Mouse (Mus musculus) hindbrain, embryonic 11.5 days (tissue): ENCODE measurements around the gene Tmed2. TPM values are rescaled to one million over a fixed set of nuclear protein-coding genes. Genes with fewer than 3 reads are reported as not detected.
"Not testable (repeated sequence)": the region's sequence is repeated elsewhere in the genome, so short reads cannot be mapped to it uniquely, and the experiment has no call there.

Source experiments
- ATAC-seq: fragments of 200-750 bp; cut with Nextera tagmentation; 2 replicates; pipeline ENCODE4 v1.8.0; 2017; ENCODE audit warnings: mild to moderate bottlenecking, moderate TSS enrichment, moderate library complexity; ENCODE audit not compliant: low FRiP score
- DNase-seq: peaks from one replicate; pipeline ENCODE4 v3.0.0-alpha.2; 2015; ENCODE audit warnings: low spot score
- H3K27ac ChIP-seq: fragments of 300-500 bp; sonication (generic); 2 replicates; pipeline ENCODE4 v1.5.1; 2014; ENCODE audit warnings: mild to moderate bottlenecking, low read depth, low read length
- H3K27me3 ChIP-seq: fragments of 300-500 bp; sonication (generic); 2 replicates; pipeline ENCODE4 v1.6.1; 2014; ENCODE audit warnings: mild to moderate bottlenecking, low read length, moderate library complexity, mixed read lengths; ENCODE audit not compliant: control insufficient read depth, insufficient read depth
- H3K36me3 ChIP-seq: fragments of 300-500 bp; sonication (generic); 2 replicates; pipeline ENCODE4 v1.6.1; 2014; ENCODE audit warnings: mild to moderate bottlenecking, low read length, moderate library complexity, mixed read lengths; ENCODE audit not compliant: control insufficient read depth, insufficient read depth
- H3K4me1 ChIP-seq: fragments of 300-500 bp; sonication (generic); replicated peaks from 2 replicates; pipeline ENCODE4 v1.6.1; 2014; ENCODE audit warnings: low read length, mixed read lengths; ENCODE audit not compliant: control insufficient read depth, insufficient read depth
- H3K4me2 ChIP-seq: fragments of 300-500 bp; sonication (generic); replicated peaks from 2 replicates; pipeline ENCODE4 v1.6.1; 2014; ENCODE audit warnings: mild to moderate bottlenecking, low read depth, low read length
- H3K4me3 ChIP-seq: fragments of 300-500 bp; sonication (generic); 2 replicates; pipeline ENCODE4 v1.5.1; 2014; ENCODE audit warnings: low read depth, low read length
- H3K9ac ChIP-seq: fragments of 300-500 bp; sonication (generic); 2 replicates; pipeline ENCODE4 v1.6.1; 2014; ENCODE audit warnings: low read depth, low read length
- H3K9me3 ChIP-seq: fragments of 300-500 bp; sonication (generic); 2 replicates; pipeline ENCODE4 v1.6.1; 2016; ENCODE audit warnings: low read length; ENCODE audit not compliant: control insufficient read depth
- WGBS: fragments of 180-500 bp; shearing (Covaris S2); extraction: QIAGEN DNeasy Blood & Tissue Kit; methylation state at CpG from one replicate; pipeline ENCODE4 v1.1.7; 2014; 5-methylcytosine and 5-hydroxymethylcytosine counted together
- polyA plus RNA-seq: library from polyadenylated mRNA; unstranded; fragments of >200 nt; fragmentation: Nextera tagmentation; extraction: Ambion mirVana; gene quantifications from 2 replicates; pipeline ENCODE4 v1.2.1, GENCODE M21; 2014

Tmed2 gene
- polyA plus RNA-seq, 1 experiment from 2014 or later: 474 TPM

DNA sequence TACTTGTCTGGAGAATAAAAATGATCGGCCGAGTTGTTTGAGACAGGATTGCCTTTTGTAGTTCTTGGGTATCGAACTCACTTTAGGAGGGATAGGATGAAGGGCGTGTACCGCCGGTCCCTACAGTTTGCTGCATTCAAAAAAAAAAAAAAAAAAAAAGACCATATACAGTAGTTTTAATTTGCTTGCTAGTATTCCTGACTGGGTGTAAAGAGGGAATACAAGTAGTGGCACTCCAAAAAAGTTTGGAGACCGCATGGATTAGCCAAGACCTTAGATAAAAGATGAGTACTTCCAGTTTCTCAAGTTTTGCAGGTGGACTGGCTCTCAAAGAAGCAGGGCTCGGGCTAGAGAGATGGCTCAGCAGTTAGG is 1.1 kb downstream of the Tmed2 start:
- Histone ChIP-seq H3K27ac (no peak overlapping the region), H3K4me2 (peak overlapping the region; percentile 65)

DNA sequence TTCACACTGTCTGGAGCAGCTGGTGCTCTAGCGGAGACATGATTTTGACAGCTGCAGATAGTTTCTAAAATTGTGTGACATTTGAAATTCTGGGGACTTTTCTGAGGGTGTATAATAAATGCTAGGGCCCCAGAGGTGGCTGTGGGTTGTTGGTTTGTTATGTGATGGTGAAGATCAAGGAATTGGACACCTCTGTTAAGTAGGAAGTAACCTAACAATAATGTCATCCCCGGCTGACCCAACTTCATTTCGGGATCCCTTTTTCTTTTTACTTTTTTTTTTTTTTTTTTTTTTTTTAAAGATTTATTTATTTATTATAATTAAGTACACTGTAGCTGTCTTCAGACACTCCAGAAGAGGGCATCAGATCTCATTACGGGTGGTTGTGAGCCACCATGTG is 10.2 kb downstream of the Tmed2 start:
- DNase-seq, H3K9ac ChIP-seq, ATAC-seq, H3K27ac ChIP-seq, H3K36me3 ChIP-seq, H3K27me3 ChIP-seq, H3K4me1 ChIP-seq, H3K4me2 ChIP-seq, H3K9me3 ChIP-seq, H3K4me3 ChIP-seq: not testable (repeated sequence)
- WGBS: 93% methylated on average over 4 of the region's 4 CpGs

More for the DNA sequence above, 1.1 kb downstream of the Tmed2 start:
- peak overlapping the region; percentile 89 for H3K9ac ChIP-seq
- ATAC-seq (no peak), DNase-seq (no peak)
- WGBS: 17% methylated on average over 8 of the region's 8 CpGs
- peak overlapping the region; percentile 63 for H3K4me3 ChIP-seq
- peaks cover 7% of the 10 kb centered on the region for H3K36me3 ChIP-seq
- no peaks in the 10 kb centered on the region; the same call in 1 of the 2 replicates for H3K4me1 ChIP-seq
- no peaks in the 10 kb centered on the region for H3K27me3 ChIP-seq
- H3K9me3 ChIP-seq: no peaks in the 10 kb centered on the region

DNA sequence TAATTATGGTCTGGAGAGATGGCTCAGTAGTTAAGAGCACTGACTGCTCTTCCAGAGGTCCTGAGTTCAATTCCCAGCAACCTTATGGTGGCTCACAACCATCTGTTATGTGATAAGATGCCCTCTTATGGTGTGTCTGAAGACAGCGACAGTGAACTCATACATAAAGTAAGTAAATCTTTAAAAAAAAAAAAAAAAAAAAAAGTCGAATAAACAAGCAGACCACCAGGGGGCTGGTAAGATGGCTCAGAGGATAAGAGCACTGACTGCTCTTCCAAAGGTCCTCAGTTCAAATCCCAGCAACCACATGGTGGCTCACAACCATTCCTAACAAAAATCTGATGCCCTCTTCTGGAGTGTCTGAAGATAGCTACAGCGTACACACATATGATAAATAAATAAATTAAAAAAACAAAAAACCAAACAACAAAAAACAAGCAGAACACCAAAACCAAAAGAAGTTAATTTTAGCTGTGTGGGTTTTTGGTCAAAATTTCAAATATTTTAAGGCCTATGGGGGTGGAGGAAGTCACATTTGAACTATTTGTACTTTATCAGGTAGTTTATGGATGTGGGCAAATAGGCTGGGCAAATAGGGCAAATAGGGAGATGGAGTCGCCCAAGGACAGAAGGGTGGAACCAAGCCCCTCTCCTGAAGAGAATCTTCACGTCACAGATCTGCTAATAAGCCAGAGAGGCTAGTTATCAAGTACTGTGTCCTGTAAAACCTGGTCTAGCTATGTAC is 11.0 kb downstream of the Tmed2 start:
- peak overlapping the region; percentile 66 for H3K4me2 ChIP-seq
- 37% methylated on average over 5 of the region's 5 CpGs for WGBS
- not testable (repeated sequence) for H3K9me3 ChIP-seq, H3K27me3 ChIP-seq, ATAC-seq, H3K27ac ChIP-seq, H3K4me1 ChIP-seq, H3K36me3 ChIP-seq
- H3K9ac ChIP-seq: peak overlapping the region; percentile 44; the same call in 1 of the 2 replicates
- H3K4me3 ChIP-seq: peak overlapping the region; percentile 78
- peak; percentile 19 for DNase-seq

DNA sequence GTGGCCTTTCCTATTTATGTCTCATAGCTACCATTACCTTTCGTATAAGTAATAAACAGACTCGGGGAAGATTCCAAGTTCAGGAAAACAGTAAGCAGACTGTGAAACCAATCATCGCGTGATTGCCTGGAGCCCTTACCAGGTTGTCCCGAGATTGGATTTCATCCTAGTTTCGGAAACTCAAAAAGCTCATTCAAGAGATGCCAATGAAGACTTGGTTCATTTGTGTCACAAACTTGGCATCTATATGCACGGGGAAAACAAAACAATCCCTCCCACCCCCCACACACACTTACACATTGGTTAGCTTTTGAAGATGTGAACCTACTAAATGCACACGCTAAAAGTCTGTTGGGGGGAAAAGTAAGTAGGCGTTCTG is 11.6 kb downstream of the Tmed2 start:
- no peaks in the 10 kb centered on the region for H3K9me3 ChIP-seq

DNA sequence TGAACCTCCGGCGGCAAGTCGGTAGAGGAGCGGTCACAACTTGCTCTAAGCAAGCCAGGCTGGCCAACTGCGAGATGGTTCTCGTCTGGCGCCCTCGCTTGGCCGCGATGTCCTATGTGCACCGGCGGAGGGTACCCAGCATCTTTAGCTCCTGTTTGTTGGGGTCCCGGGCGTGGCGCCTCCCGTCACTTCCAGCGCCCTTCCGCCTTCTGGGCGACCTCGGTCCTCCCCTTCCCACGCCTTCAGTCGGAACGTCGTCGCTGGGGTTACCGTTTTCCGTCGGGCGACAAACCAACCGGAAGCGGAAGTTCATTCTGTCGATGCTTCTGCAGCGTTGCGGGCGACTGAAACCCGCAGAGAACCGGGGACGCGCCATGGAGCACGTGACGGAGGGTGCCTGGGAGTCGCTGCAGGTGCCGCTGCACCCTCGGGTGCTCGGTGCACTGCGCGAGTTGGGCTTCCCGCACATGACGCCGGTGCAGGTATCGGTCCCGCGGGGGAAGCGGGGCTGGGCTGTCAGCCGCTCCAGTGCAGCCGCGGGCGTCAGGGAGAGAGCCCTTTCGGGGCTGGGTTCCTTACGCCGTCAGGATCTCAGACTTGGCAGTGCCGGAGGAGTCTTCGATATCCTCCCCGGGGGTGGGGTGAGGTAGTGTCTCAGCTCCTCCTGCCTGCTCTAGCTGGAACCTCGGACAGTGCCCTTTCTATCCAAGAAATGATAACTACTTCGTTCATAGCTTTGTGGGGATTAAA is 12.2 kb downstream of the Tmed2 start, which contains the start of gene Ddx55:
Ddx55 (plus strand) TSS at position 307 of the 750 bp plus-strand sequence.
- Histone ChIP-seq H3K4me3 (peak within 1 kb of the TSS; percentile 78), H3K36me3 (peaks cover 6% of the 10 kb centered on the region; the same call in 1 of the 2 replicates), H3K27ac (peak within 1 kb of the TSS; percentile 70), H3K9ac (peak within 1 kb of the TSS; percentile 78), H3K4me2 (peak within 1 kb of the TSS; percentile 66), H3K4me1 (0 out of 2 replicates have a peak, but pooled peaks cover 2% of the 10 kb centered on the region), H3K9me3 (no peaks in the 10 kb centered on the region), H3K27me3 (no peaks in the 10 kb centered on the region)
- ATAC-seq: peak; percentile 88
- under 1% methylated on average over 66 of the region's 66 CpGs for WGBS
- peak; percentile 95 for DNase-seq

More for the DNA sequence above, 11.6 kb downstream of the Tmed2 start:
- Histone ChIP-seq H3K9ac (peak overlapping the region; percentile 44), H3K4me1 (0 out of 2 replicates have a peak, but pooled peaks cover 2% of the 10 kb centered on the region), H3K36me3 (peaks cover 6% of the 10 kb centered on the region; the same call in 1 of the 2 replicates), H3K27ac (peak overlapping the region; percentile 70), H3K4me3 (peak overlapping the region; percentile 78), H3K4me2 (peak overlapping the region; percentile 66), H3K27me3 (no peaks in the 10 kb centered on the region)
- DNase-seq: peak; percentile 17
- ATAC-seq: peak; percentile 10; the same call in 1 of the 2 replicates
- 14% methylated on average over 9 of the region's 9 CpGs for WGBS

DNA sequence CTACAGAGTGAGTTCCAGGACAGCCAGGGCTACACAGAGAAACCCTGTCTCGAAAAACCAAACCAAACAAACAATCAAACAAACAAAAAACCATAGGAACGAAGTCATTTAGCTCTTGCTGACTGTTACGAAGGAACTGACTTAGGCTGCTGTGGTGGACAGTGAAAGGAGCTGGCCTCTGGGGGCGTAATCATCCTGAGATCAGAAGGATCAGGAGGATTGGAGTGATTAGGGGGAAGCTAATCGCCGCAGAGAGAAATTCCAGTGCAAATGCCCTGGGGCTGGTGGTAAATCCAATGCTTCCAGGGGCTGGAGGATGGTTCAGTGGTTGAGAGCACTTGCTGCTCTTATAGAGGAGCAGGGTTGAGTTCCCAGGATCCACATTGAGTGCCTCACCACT is 13.1 kb downstream of the Tmed2 start:
- Histone ChIP-seq H3K9me3 (no peaks in the 10 kb centered on the region), H3K27ac (no peak overlapping the region), H3K4me1 (0 out of 2 replicates have a peak, but pooled peaks cover 2% of the 10 kb centered on the region), H3K27me3 (no peaks in the 10 kb centered on the region), H3K36me3 (peaks cover 6% of the 10 kb centered on the region; the same call in 1 of the 2 replicates), H3K9ac (no peak overlapping the region), H3K4me3 (no peak overlapping the region), H3K4me2 (no peak overlapping the region)
- no peak for ATAC-seq
- no peak for DNase-seq
- WGBS: 76% methylated on average over 6 of the region's 6 CpGs

DNA sequence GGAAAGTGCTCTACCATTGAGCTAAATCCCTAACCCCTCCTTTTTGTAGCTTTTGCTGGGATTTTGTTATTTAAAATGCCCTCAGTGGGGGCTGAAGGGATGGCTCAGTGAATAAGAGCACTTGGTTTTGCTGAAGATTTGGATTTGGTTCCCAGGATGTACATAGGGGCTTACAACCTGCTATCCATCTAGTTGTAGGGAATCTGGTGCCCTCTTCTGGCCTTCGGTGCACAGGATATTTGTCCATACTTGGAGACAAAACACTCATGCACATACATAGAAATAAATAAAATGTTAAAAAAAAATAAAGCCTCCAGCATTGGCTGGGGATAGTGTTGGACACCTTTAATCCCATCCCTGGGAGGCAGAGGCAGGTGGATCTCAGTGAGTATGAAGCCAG is 14.7 kb downstream of the Tmed2 start:
- 83% methylated on average over 1 of the region's 1 CpGs for WGBS

DNA sequence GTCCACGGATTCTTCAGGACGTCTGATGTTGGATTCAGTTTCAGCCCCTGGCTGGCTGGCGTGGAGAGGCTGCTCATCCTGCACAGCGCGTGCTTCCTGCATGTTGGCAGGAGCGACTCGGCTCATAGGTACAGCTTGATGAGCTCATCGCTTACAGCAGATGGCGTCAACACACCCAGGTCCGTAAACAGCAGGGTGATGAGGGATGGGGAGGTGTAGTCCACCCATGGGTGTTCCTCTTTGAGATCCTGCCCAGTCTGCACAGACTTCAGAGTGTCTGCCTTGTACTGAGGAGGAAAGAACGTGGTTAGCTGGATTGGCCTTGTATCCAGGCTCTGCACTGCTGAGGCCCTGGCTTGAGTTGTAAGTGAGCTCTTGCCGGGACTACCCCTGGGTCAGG is 30.6 kb downstream of the Tmed2 start:
- H3K27me3 ChIP-seq: no peaks in the 10 kb centered on the region
- H3K4me1 ChIP-seq: no peaks in the 10 kb centered on the region
- no peak overlapping the region for H3K4me3 ChIP-seq
- ATAC-seq (no peak), DNase-seq (no peak)
- no peak overlapping the region for H3K27ac ChIP-seq
- H3K4me2 ChIP-seq: no peak overlapping the region
- no peaks in the 10 kb centered on the region for H3K9me3 ChIP-seq
- 85% methylated on average over 12 of the region's 12 CpGs for WGBS
- no peak overlapping the region for H3K9ac ChIP-seq
- H3K36me3 ChIP-seq: peaks cover 17% of the 10 kb centered on the region; the same call in 1 of the 2 replicates

More for the DNA sequence above, 14.7 kb downstream of the Tmed2 start:
- Histone ChIP-seq H3K27ac (no peak overlapping the region), H3K36me3 (peaks cover 9% of the 10 kb centered on the region; the same call in 1 of the 2 replicates), H3K4me2 (no peak overlapping the region), H3K4me1 (0 out of 2 replicates have a peak, but pooled peaks cover 2% of the 10 kb centered on the region), H3K27me3 (no peaks in the 10 kb centered on the region), H3K4me3 (no peak overlapping the region), H3K9ac (no peak overlapping the region), H3K9me3 (no peaks in the 10 kb centered on the region)
- ATAC-seq (no peak), DNase-seq (no peak)
